Mouse (Mus musculus): ENCODE measurements at regions not wholly inside any gene's neighbourhood (a gene's known extent, or its start where the extent isn't known, plus 50 kb on each side); places are given as distances from the start of the nearest gene placed in this dataset.
A peak's percentile ranks its signal among the peaks of the same experiment; 100 is the strongest.

GRCm38 (mm10) chr3:48911758-48912157, 845.4 kb downstream of the Pcdh18 start:
- intact Hi-C loops (cut with DNase I), result no loop called here
- DNase-seq, result no peak

GRCm38 (mm10) chr3:48890403-48890802, 866.7 kb downstream of the Pcdh18 start:
- no peak for DNase-seq
- intact Hi-C loops (cut with DNase I), result no loop called here

- no peak for DNase-seq
- intact Hi-C loops (cut with DNase I), result no loop called here
Observed at GRCm38 (mm10) chr3:48887885-48888284, 869.2 kb downstream of the Pcdh18 start.

- no peak for DNase-seq
- intact Hi-C loops (cut with DNase I), result no loop called here
Observed at GRCm38 (mm10) chr3:48869527-48869926, 887.6 kb downstream of the Pcdh18 start.

GRCm38 (mm10) chr3:48846049-48846653, 911.0 kb downstream of the Pcdh18 start:
- peak; percentile 48 to 69 for DNase-seq
- intact Hi-C loops (cut with DNase I), result no loop called here

GRCm38 (mm10) chr3:48840692-48841091, 916.4 kb downstream of the Pcdh18 start:
- intact Hi-C loops (cut with DNase I), result no loop called here
- DNase-seq, result no peak

- intact Hi-C loops (cut with DNase I), result no loop called here
- no peak for DNase-seq
Observed at GRCm38 (mm10) chr3:48823360-48823759, 933.8 kb downstream of the Pcdh18 start.

- intact Hi-C loops (cut with DNase I), result no loop called here
- DNase-seq, result no peak
Observed at GRCm38 (mm10) chr3:48804398-48804797, 952.7 kb downstream of the Pcdh18 start.

- intact Hi-C loops (cut with DNase I), result no loop called here
Observed at GRCm38 (mm10) chr3:48771709-48772108, 985.4 kb downstream of the Pcdh18 start.

More at GRCm38 (mm10) chr3:48771709-48772108, 985.4 kb downstream of the Pcdh18 start:
- DNase-seq, result no peak
